ENCODE assay signal across 27 mouse cellular contexts in the genomic region with DNA sequence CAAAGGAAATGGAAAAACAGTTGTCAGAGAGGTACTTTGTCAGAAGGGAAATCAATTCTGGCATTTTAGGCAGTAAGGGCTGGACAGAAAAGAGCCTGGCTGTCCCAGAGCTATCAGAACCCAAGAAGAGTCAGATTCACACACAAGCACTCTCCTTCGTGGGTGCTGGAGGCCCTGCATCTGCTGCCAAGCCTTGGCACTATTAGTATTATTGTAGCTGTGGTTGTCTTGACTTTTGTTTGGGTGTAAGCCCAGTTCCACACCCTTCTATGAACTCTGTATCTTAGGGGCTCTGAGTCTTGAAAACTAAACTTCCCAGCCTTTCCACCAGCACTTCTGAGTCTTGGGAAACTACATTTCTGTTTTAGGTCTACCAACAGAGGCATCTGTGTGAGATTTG.
DNase-seq lines count a peak whose midpoint lies in the region; ATAC-seq lines count a peak whose summit lies in the region.
"Had no signal": no experiment of that assay in that cellular context is flagged by ENCODE, and none has a peak within 500 bp of the region (broad histone marks: within the 10 kb centered on the region; RNA-seq: fewer than 3 reads in every experiment).

No protein-coding gene starts in this region.

- no peaks in the 10 kb centered on the region for H3K4me1 ChIP-seq in kidney, embryonic 16.5 days (ENCODE audit: insufficient read depth, low read length)
- H3K4me1 ChIP-seq: embryonic facial prominence, embryonic 10.5 days; forebrain, embryonic 10.5 days; hindbrain, embryonic 13.5 days; limb, embryonic 12.5 days; midbrain, embryonic 10.5 days; neural tube, embryonic 15.5 days had no signal

- H3K4me3 ChIP-seq in kidney, embryonic 16.5 days (ENCODE audit: low read length), result no peak overlapping the region
- H3K4me3 ChIP-seq: embryonic facial prominence, embryonic 10.5 days; forebrain, embryonic 10.5 days; hindbrain, embryonic 13.5 days; limb, embryonic 12.5 days; midbrain, embryonic 10.5 days; neural tube, embryonic 15.5 days had no signal

- H3K27me3 ChIP-seq in kidney, embryonic 16.5 days (ENCODE audit: insufficient read depth, low read length), result no peaks in the 10 kb centered on the region
- H3K27me3 ChIP-seq: hindbrain, embryonic 13.5 days; limb, embryonic 12.5 days; neural tube, embryonic 15.5 days had no signal

- H3K9me3 ChIP-seq in kidney, embryonic 16.5 days (ENCODE audit: low read length), result no peaks in the 10 kb centered on the region
- H3K9me3 ChIP-seq: embryonic facial prominence, embryonic 10.5 days; forebrain, embryonic 10.5 days; hindbrain, embryonic 13.5 days; limb, embryonic 12.5 days; midbrain, embryonic 10.5 days; neural tube, embryonic 15.5 days had no signal

- WGBS in kidney, embryonic 16.5 days, result 44% methylated on average over 1 of the region's 1 CpGs

- no peak for ATAC-seq in kidney, embryonic 16.5 days (ENCODE audit: low FRiP score, low TSS enrichment)
- ATAC-seq: forebrain, embryonic 16.5 days; liver, postnatal 0 days; midbrain, embryonic 16.5 days had no signal

- intact Hi-C loops in heart, postnatal 10 days (cut with DNase I), result no loop called here

- no peak overlapping the region for H3K9ac ChIP-seq in kidney, embryonic 16.5 days (replicated peaks; ENCODE audit: low read length)
- H3K9ac ChIP-seq: hindbrain, embryonic 13.5 days; limb, embryonic 12.5 days; liver, postnatal 0 days; neural tube, embryonic 15.5 days had no signal

- H3K4me2 ChIP-seq in kidney, embryonic 16.5 days (replicated peaks; ENCODE audit: low read depth, low read length), result no peak overlapping the region
- H3K4me2 ChIP-seq: hindbrain, embryonic 13.5 days; limb, embryonic 12.5 days; liver, embryonic 11.5 days; neural tube, embryonic 15.5 days had no signal

- peak; percentile 38 for DNase-seq in lung, postnatal 10 days
- no peak for DNase-seq in lung, adult 18-20 months
- peak; percentile 44 for DNase-seq in heart, adult 8-10 months (ENCODE audit: low spot score)
- peak; percentile 62 to 63 for DNase-seq in heart, postnatal 10 days
- DNase-seq in ovary, postnatal 36 days (ENCODE audit: low spot score), result no peak
- DNase-seq in spleen, postnatal 36 days (ENCODE audit: low spot score in 2 of 2), result no peak
- DNase-seq: adrenal gland, adult 2 months; cerebellum, adult 11 months; cerebellum, adult 9-11 months; gastrocnemius, postnatal 10 days; kidney, adult 11 months; liver, postnatal 0 days; thymus, adult 2 months; thymus, postnatal 4 days had no signal

- no peaks in the 10 kb centered on the region for H3K36me3 ChIP-seq in kidney, embryonic 16.5 days (ENCODE audit: insufficient read depth, low read length)
- H3K36me3 ChIP-seq: embryonic facial prominence, embryonic 10.5 days; forebrain, embryonic 10.5 days; hindbrain, embryonic 13.5 days; limb, embryonic 12.5 days; midbrain, embryonic 10.5 days; neural tube, embryonic 15.5 days had no signal

- no peak overlapping the region for H3K27ac ChIP-seq in kidney, embryonic 16.5 days (ENCODE audit: low read length)
- H3K27ac ChIP-seq: embryonic facial prominence, embryonic 10.5 days; forebrain, embryonic 10.5 days; hindbrain, embryonic 13.5 days; kidney, postnatal 0 days; limb, embryonic 12.5 days; macrophage; midbrain, embryonic 10.5 days; neural tube, embryonic 15.5 days; stomach, postnatal 0 days had no signal

Comparison
In these comparisons a context has a peak if more than half of its experiments do, and no peak if none do; other contexts are left out.
1. DNase-seq: peak in lung, postnatal 10 days (single experiment), heart, adult 8-10 months (single experiment) and heart, postnatal 10 days (2 of 2); none in lung, adult 18-20 months (0 of 2), ovary, postnatal 36 days (single experiment) and spleen, postnatal 36 days (0 of 2).